Mouse (Mus musculus): Measurements from ENCODE around the gene Rnf8.

GRCm38 (mm10) chr17:29688610-29689009 is 74.0 kb downstream of the Rnf8 start:
- TF ChIP-seq CTCF (IDR thresholded peaks at IDR 0.05; ENCODE audit: extremely low read depth, insufficient read length, insufficient replicate concordance, low read depth, low read length): no peak
- TF ChIP-seq POLR2A (IDR thresholded peaks at IDR 0.05; ENCODE audit: low read depth, low read length): no peak
